In genomic region chr6:39419386-39419850, GRCm38 (mm10) we compare ENCODE assay signal across 8 mouse cellular contexts. TPM values are rescaled to one million over a fixed set of nuclear protein-coding genes. Genes with fewer than 3 reads are reported as not detected.
DNase-seq lines count a peak whose midpoint lies in the region; ATAC-seq and TF ChIP-seq lines count a peak whose summit lies in the region.

No protein-coding gene starts in this region.

- TF ChIP-seq CTCF in thymus, adult 2 months (IDR thresholded peaks at IDR 0.05; ENCODE audit: borderline replicate concordance, control insufficient read depth, extremely low read depth, insufficient read depth, low read length, poor library complexity) = no peak
- TF ChIP-seq CTCF in heart, postnatal 0 days (IDR thresholded peaks at IDR 0.05; ENCODE audit: low read depth) = no peak
- no peak for TF ChIP-seq CTCF in liver, embryonic 14.5 days (IDR thresholded peaks at IDR 0.05; ENCODE audit: low read depth)
- TF ChIP-seq CTCF in stomach, postnatal 0 days (IDR thresholded peaks at IDR 0.05; ENCODE audit: low read depth) = no peak

- no peak for ATAC-seq in heart, postnatal 0 days (ENCODE audit: insufficient read depth, low read depth)
- peak; percentile 1; the same call in 1 of the 2 replicates for ATAC-seq in liver, embryonic 14.5 days (ENCODE audit: insufficient read depth)
- ATAC-seq in stomach, postnatal 0 days (ENCODE audit: low FRiP score, low TSS enrichment) = no peak

- peaks cover 27% of the 10 kb centered on the region for H3K27me3 ChIP-seq in heart, embryonic 10.5 days (ENCODE audit: insufficient read depth, poor library complexity, severe bottlenecking)
- no peaks in the 10 kb centered on the region for H3K27me3 ChIP-seq in thymus, adult 2 months (ENCODE audit: control insufficient read depth, insufficient read depth, low read length)
- peaks cover 17% of the 10 kb centered on the region; the same call in 1 of the 2 replicates for H3K27me3 ChIP-seq in heart, postnatal 0 days (ENCODE audit: control insufficient read depth, insufficient read depth, low read length)
- H3K27me3 ChIP-seq in liver, embryonic 14.5 days (ENCODE audit: control insufficient read depth, insufficient read depth, low read length) = peaks cover 8% of the 10 kb centered on the region
- H3K27me3 ChIP-seq in stomach, postnatal 0 days (ENCODE audit: control insufficient read depth, insufficient read depth, low read length) = no peaks in the 10 kb centered on the region

- peak overlapping the region; percentile 79 for H3K9ac ChIP-seq in heart, postnatal 0 days (replicated peaks; ENCODE audit: low read depth, low read length)
- H3K9ac ChIP-seq in liver, embryonic 14.5 days (replicated peaks) = peak overlapping the region; percentile 82
- peak overlapping the region; percentile 92 for H3K9ac ChIP-seq in stomach, postnatal 0 days (ENCODE audit: low read length)

- H3K4me3 ChIP-seq in heart, embryonic 10.5 days = peak overlapping the region; percentile 96
- peak overlapping the region; percentile 95 for H3K4me3 ChIP-seq in thymus, adult 2 months (ENCODE audit: control insufficient read depth, insufficient read depth, low read length)
- H3K4me3 ChIP-seq in heart, postnatal 0 days (ENCODE audit: low read depth, low read length) = peak overlapping the region; percentile 97
- peak overlapping the region; percentile 90 to 94 for H3K4me3 ChIP-seq in liver, embryonic 14.5 days (ENCODE audit: insufficient read depth in 1 of 2, low read depth in 2 of 2, low read length in 2 of 2)
- H3K4me3 ChIP-seq in stomach, postnatal 0 days (ENCODE audit: low read depth, low read length) = peak overlapping the region; percentile 98

- peak overlapping the region; percentile 90 for H3K4me2 ChIP-seq in heart, postnatal 0 days (ENCODE audit: low read depth, low read length)
- H3K4me2 ChIP-seq in liver, embryonic 14.5 days (ENCODE audit: low read depth) = peak overlapping the region; percentile 76
- peak overlapping the region; percentile 78 for H3K4me2 ChIP-seq in stomach, postnatal 0 days (replicated peaks; ENCODE audit: low read depth)

- DNase-seq in heart, embryonic 10.5 days (ENCODE audit: low spot score) = peak; percentile 81
- DNase-seq in heart, postnatal 25 days (ENCODE audit: low spot score) = no peak
- DNase-seq in thymus, adult 2 months = no peak
- no peak for DNase-seq in thymus, postnatal 14 days
- no peak for DNase-seq in heart, postnatal 0 days (ENCODE audit: low spot score)
- DNase-seq in liver, embryonic 14.5 days (ENCODE audit: low read depth in 3 of 3, low spot score in 3 of 3) = no peak
- no peak for DNase-seq in stomach, postnatal 0 days (ENCODE audit: low spot score)
- DNase-seq in urinary bladder, postnatal 14 days (ENCODE audit: low spot score) = no peak

- no peak for TF ChIP-seq POLR2A in thymus, adult 2 months (IDR thresholded peaks at IDR 0.05; ENCODE audit: control insufficient read depth, extremely low read depth, insufficient read depth, low read length, poor library complexity)

- H3K4me1 ChIP-seq in heart, embryonic 10.5 days = peaks cover 6% of the 10 kb centered on the region; the same call in 1 of the 2 replicates
- no peaks in the 10 kb centered on the region; the same call in 1 of the 2 replicates for H3K4me1 ChIP-seq in thymus, adult 2 months (replicated peaks; ENCODE audit: control insufficient read depth, insufficient read depth, low read length)
- H3K4me1 ChIP-seq in heart, postnatal 0 days (ENCODE audit: control insufficient read depth, insufficient read depth) = peaks cover 7% of the 10 kb centered on the region; the same call in 1 of the 2 replicates
- H3K4me1 ChIP-seq in liver, embryonic 14.5 days (replicated peaks; ENCODE audit: control insufficient read depth in 2 of 2, insufficient read depth in 2 of 2, low read length in 1 of 2) = peaks cover 37 to 45% of the 10 kb centered on the region in 2 experiments
- no peaks in the 10 kb centered on the region for H3K4me1 ChIP-seq in stomach, postnatal 0 days (replicated peaks; ENCODE audit: control insufficient read depth, insufficient read depth)

- TF ChIP-seq EP300 in heart, postnatal 0 days (IDR thresholded peaks at IDR 0.05; ENCODE audit: low read depth) = no peak
- TF ChIP-seq EP300 in liver, embryonic 14.5 days (IDR thresholded peaks at IDR 0.05; ENCODE audit: low read depth) = no peak
- TF ChIP-seq EP300 in stomach, postnatal 0 days (optimal IDR thresholded peaks at IDR 0.05) = no peak

- intact Hi-C loops in heart, postnatal 25 days (cut with DNase I) = no loop called here

- no peaks in the 10 kb centered on the region for H3K9me3 ChIP-seq in heart, embryonic 10.5 days
- H3K9me3 ChIP-seq in heart, postnatal 0 days (replicated peaks; ENCODE audit: control insufficient read depth, low read length) = no peaks in the 10 kb centered on the region
- H3K9me3 ChIP-seq in liver, embryonic 14.5 days (ENCODE audit: control insufficient read depth, low read length) = no peaks in the 10 kb centered on the region
- H3K9me3 ChIP-seq in stomach, postnatal 0 days (ENCODE audit: control insufficient read depth, low read length) = no peaks in the 10 kb centered on the region

- H3K27ac ChIP-seq in heart, embryonic 10.5 days = peak overlapping the region; percentile 90
- no peak overlapping the region for H3K27ac ChIP-seq in thymus, adult 2 months (ENCODE audit: control insufficient read depth, insufficient read depth, low read length)
- H3K27ac ChIP-seq in heart, postnatal 0 days (ENCODE audit: low read depth) = peak overlapping the region; percentile 64; the same call in 1 of the 2 replicates
- H3K27ac ChIP-seq in liver, embryonic 14.5 days = peak overlapping the region; percentile 78
- peak overlapping the region; percentile 93 for H3K27ac ChIP-seq in stomach, postnatal 0 days (replicated peaks)

- WGBS in heart, embryonic 10.5 days = under 1% methylated on average over 43 of the region's 43 CpGs
- 1% methylated on average over 43 of the region's 43 CpGs for WGBS in thymus, adult 2 months
- WGBS in heart, postnatal 0 days = under 1% methylated on average over 41 of the region's 43 CpGs
- under 1% methylated on average over 43 of the region's 43 CpGs for WGBS in liver, embryonic 14.5 days (ENCODE audit: insufficient replicate concordance)
- WGBS in stomach, postnatal 0 days = under 1% methylated on average over 43 of the region's 43 CpGs

- no peaks in the 10 kb centered on the region for H3K36me3 ChIP-seq in heart, embryonic 10.5 days
- H3K36me3 ChIP-seq in thymus, adult 2 months (ENCODE audit: control insufficient read depth, insufficient read depth, low read length) = no peaks in the 10 kb centered on the region
- no peaks in the 10 kb centered on the region for H3K36me3 ChIP-seq in heart, postnatal 0 days (replicated peaks; ENCODE audit: control insufficient read depth, insufficient read depth, low read length)
- no peaks in the 10 kb centered on the region; the same call in 1 of the 2 replicates for H3K36me3 ChIP-seq in liver, embryonic 14.5 days (replicated peaks; ENCODE audit: control insufficient read depth, insufficient read depth, low read depth)
- no peaks in the 10 kb centered on the region for H3K36me3 ChIP-seq in stomach, postnatal 0 days (ENCODE audit: control insufficient read depth, insufficient read depth, low read length)

RNA-seq across cellular contexts. Expression of gene Mkrn1, which starts 0.8 kb away (rescaled TPM):
- 33.0 and 34.2 TPM in 2 replicates for polyA plus RNA-seq in heart, embryonic 10.5 days (2016; fragmentation: Nextera tagmentation; extraction: Ambion mirVana)
- 100 to 1,000 TPM in 1 of 2 experiments, 10 to 100 TPM in 1; 67.0 to 107 TPM for total RNA-seq in heart, postnatal 25 days (2021)
- 44.3 and 45.8 TPM in 2 replicates for polyA plus RNA-seq in thymus, adult 2 months (2012; rRNA removed)
- total RNA-seq in heart, postnatal 0 days (2014; rRNA removed; ENCODE audit: low replicate concordance) = 51.7 and 61.1 TPM in 2 replicates
- 52.1 and 57.5 TPM in 2 replicates for polyA plus RNA-seq in heart, postnatal 0 days (2015; fragmentation: Nextera tagmentation; extraction: Ambion mirVana)
- polyA plus RNA-seq in liver, embryonic 14.5 days (2012; rRNA removed) = 89.7 and 116 TPM in 2 replicates
- polyA plus RNA-seq in liver, embryonic 14.5 days (2014; fragmentation: Nextera tagmentation; extraction: Ambion mirVana) = 198 and 207 TPM in 2 replicates
- polyA plus RNA-seq in stomach, postnatal 0 days (2015; fragmentation: Nextera tagmentation; extraction: Ambion mirVana) = 54.6 and 56.0 TPM in 2 replicates

RNA-seq across cellular contexts. Expression of gene Rab19, which starts 38.4 kb away (rescaled TPM):
- 0.53 and 0.54 TPM in 2 replicates for polyA plus RNA-seq in heart, embryonic 10.5 days (2016; fragmentation: Nextera tagmentation; extraction: Ambion mirVana)
- under 1 TPM in 1 of 2 experiments, not detected in 1; 0.34 TPM for total RNA-seq in heart, postnatal 25 days (2021)
- polyA plus RNA-seq in thymus, adult 2 months (2012; rRNA removed) = 9.8 and 13.2 TPM in 2 replicates
- total RNA-seq in heart, postnatal 0 days (2014; rRNA removed; ENCODE audit: low replicate concordance) = 0.43 TPM in 1 of 2 replicates, not detected in the other
- 0.30 and 0.40 TPM in 2 replicates for polyA plus RNA-seq in heart, postnatal 0 days (2015; fragmentation: Nextera tagmentation; extraction: Ambion mirVana)
- 0.04 and 0.17 TPM in 2 replicates for polyA plus RNA-seq in liver, embryonic 14.5 days (2012; rRNA removed)
- polyA plus RNA-seq in liver, embryonic 14.5 days (2014; fragmentation: Nextera tagmentation; extraction: Ambion mirVana) = 0.32 and 0.38 TPM in 2 replicates
- polyA plus RNA-seq in stomach, postnatal 0 days (2015; fragmentation: Nextera tagmentation; extraction: Ambion mirVana) = 5.1 and 5.4 TPM in 2 replicates

RNA-seq across cellular contexts. Expression of gene Slc37a3, which starts 41.9 kb away (rescaled TPM):
- polyA plus RNA-seq in heart, embryonic 10.5 days (2016; fragmentation: Nextera tagmentation; extraction: Ambion mirVana) = 39.9 and 41.7 TPM in 2 replicates
- 10 to 100 TPM; 16.4 to 20.5 TPM for total RNA-seq in heart, postnatal 25 days (2021)
- polyA plus RNA-seq in thymus, adult 2 months (2012; rRNA removed) = 28.6 and 30.8 TPM in 2 replicates
- total RNA-seq in heart, postnatal 0 days (2014; rRNA removed; ENCODE audit: low replicate concordance) = 9.0 and 12.6 TPM in 2 replicates
- 19.9 TPM in 2 replicates for polyA plus RNA-seq in heart, postnatal 0 days (2015; fragmentation: Nextera tagmentation; extraction: Ambion mirVana)
- polyA plus RNA-seq in liver, embryonic 14.5 days (2012; rRNA removed) = 3.7 and 3.9 TPM in 2 replicates
- 6.0 and 6.3 TPM in 2 replicates for polyA plus RNA-seq in liver, embryonic 14.5 days (2014; fragmentation: Nextera tagmentation; extraction: Ambion mirVana)
- 20.9 and 22.7 TPM in 2 replicates for polyA plus RNA-seq in stomach, postnatal 0 days (2015; fragmentation: Nextera tagmentation; extraction: Ambion mirVana)
